Mouse (Mus musculus): ENCODE results near the gene Haao.

DNA sequence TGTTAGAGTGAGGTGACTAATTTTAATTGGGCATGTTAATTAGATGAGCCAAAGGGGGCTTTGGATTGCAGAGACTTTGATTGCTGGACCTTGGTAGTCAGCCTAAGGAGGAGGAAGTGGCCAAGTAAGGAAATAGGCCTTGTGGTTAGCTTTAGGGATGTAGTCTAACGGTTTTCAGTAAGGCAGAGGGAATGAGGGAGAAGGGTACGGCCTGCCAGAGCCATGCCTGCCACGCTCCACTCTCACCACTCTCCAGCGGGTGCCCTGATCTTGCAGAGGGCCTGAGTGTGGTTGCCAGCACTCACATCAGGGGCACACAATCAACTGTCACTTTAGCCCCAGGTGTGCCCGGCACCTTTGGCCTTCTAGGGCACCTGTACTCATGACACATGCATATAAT is 57.6 kb downstream of the Haao start:
- TF ChIP-seq CTCF (IDR thresholded peaks at IDR 0.05; ENCODE audit: insufficient read depth, low read length) (no peak), POLR2A (IDR thresholded peaks at IDR 0.05; ENCODE audit: borderline replicate concordance, extremely low read depth, low read depth, low read length) (no peak)
